Mouse (Mus musculus): ENCODE measurements around the gene Ric8a.
A peak's percentile ranks its signal among the peaks of the same experiment; 100 is the strongest.

The Ric8a gene

DNA sequence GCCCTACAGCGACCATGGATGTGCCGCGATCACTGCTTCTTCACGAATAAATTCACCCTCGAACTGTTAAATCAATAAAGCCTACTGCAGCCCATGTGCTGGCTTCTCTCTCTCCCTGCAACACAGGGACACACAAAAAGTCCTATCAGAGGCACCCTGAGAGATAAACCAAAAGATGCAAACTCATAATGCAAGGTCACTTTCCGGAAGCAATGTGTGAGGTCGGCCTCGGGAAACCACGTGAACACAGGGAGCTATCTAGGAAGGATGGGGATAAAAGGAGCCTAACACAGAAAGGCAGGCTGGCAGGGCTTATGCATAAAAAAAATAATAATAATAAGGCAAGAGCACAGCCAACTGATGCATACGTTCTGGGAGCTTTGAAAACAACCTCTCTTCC, 10.1 kb upstream of the Ric8a start:
- no peak for DNase-seq (ENCODE audit: low spot score in 2 of 2)

- DNase-seq (ENCODE audit: low spot score in 2 of 2), result peak; percentile 60 to 70
Observed at GRCm38 (mm10) chr7:140847755-140848580, 8.8 kb upstream of the Ric8a start, which contains the start of gene Odf3. Gene Odf3 (plus strand): TSS chr7:140847805.

DNA sequence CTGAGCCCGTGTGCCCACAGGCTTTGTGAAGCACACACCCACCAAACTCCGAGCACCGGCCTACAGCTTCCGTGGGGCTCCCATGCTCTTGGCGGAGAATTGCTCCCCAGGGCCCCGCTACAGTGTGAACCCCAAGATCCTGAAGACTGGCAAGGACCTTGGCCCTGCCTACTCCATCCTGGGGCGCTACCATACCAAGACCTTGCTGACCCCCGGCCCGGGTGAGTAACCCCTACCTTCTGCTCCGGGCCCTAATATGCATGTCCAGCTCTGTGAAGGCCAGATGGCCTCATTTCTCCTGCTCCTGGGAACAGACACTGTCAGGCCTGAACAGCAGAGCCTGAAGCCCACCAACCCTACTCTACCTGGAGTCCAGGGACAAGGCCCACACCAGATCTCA, 8.2 kb upstream of the Ric8a start:
- DNase-seq (ENCODE audit: low spot score in 2 of 2), result no peak

DNA sequence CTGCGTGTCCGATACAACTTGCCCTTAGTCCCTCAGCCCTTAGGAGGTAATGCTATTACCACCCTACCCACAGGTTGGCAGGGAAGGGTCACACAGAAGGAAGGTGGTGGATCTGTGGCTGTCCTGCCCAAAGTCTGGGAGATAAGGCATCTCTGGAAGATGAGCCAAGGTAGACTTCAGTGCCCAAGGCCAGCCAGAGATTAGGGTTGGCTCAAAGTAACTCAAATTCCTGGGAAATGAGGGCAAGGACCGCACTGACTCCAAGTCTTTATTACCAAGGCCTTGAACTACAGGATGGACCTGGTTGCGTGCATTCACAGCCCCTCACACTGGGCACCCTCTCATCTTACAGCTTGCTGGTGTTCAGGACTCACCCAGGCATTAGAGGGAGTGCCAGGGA, 4.8 kb upstream of the Ric8a start:
- no peak for DNase-seq (ENCODE audit: low spot score in 2 of 2)

DNA sequence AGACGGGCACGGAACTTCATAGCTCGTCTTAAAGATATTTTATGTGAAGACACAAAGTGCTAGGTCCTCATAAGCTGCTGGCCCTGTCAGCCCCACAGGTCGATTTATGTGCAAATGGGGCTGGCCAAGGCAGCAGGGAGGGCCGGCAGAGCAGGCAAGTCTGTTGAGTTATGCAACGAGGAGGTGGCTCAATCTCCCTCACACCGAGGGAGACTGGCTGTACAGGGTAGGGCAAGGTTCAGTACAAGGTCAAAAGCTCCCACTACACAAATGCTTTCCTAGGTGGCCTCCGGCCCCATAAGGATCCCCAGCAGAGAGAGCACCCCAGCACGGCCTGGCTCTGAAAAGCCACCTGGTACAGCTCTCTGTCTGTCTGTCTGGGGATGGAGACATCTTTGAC, 3.4 kb upstream of the Ric8a start:
- no peak for DNase-seq (ENCODE audit: low spot score in 2 of 2)

- DNase-seq (ENCODE audit: low spot score in 2 of 2), result no peak
Observed at GRCm38 (mm10) chr7:140854483-140854882, 2.3 kb upstream of the Ric8a start.

DNA sequence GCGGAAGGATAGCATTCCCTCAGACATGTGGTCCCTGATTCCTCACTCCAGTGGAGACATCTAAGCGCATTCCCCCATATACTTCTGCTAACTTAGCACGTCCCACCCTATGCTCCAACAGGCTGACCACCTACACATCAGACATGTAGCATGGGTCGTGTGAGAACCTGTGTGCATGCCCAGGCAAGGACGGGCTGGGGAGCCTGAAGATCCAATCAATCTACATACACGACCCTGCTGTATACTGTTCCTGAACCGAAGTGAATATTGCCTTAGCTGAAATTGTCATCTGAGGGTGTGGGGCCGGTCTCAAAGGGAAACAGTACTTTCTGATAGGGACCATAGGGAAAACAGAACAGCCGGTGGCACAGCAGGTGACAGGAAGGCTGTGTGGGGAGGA, 1.6 kb upstream of the Ric8a start:
- no peak for DNase-seq (ENCODE audit: low spot score in 2 of 2)

- DNase-seq (ENCODE audit: low spot score in 2 of 2), result peak; percentile 88 to 95
Observed at GRCm38 (mm10) chr7:140855860-140856784, 635 bp upstream of the Ric8a start, which contains the start of gene Gm45785. Gene Gm45785 (minus strand): TSS chr7:140856331.

DNA sequence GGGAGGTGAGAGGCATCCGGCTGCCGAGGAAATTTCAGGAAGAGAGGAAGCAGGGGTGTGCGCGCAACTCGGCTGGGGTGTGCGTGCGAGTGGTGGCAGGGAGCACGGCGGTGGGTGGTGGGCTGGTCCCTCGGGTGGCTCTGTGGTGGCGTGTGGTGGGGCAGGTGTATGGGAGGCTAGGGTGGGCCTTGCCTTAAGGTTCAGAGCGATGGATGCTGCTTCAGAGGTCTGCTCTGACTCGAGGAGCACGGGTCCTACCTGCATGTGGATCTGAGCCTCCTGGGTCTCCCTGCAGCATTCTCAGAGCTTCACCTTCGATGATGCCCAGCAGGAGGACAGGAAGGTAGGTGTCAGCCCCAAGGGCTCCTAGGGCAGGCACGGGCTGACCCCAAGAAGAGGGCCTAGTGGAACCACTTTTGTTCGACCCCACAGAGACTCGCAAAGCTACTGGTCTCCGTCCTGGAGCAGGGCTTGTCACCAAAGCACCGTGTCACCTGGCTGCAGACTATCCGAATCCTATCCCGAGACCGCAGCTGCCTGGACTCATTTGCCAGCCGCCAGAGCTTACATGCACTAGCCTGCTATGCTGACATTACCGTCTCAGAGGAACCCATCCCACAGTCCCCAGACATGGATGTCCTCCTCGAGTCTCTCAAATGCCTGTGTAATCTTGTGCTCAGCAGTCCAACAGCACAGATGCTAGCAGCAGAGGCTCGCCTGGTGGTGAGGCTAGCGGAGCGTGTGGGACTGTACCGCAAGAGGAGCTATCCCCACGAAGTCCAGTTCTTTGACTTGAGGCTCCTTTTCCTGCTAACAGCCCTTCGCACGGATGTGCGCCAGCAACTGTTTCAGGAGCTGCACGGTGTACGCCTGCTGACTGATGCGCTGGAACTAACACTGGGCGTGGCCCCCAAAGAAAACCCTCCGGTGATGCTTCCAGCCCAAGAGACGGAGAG, 1.1 kb downstream of the Ric8a start, which contains the start of gene Bet1l:
TSS of gene Bet1l (minus strand) at position 28 of the 956 bp plus-strand sequence.
- DNase-seq (ENCODE audit: low spot score in 2 of 2), result no peak

DNA sequence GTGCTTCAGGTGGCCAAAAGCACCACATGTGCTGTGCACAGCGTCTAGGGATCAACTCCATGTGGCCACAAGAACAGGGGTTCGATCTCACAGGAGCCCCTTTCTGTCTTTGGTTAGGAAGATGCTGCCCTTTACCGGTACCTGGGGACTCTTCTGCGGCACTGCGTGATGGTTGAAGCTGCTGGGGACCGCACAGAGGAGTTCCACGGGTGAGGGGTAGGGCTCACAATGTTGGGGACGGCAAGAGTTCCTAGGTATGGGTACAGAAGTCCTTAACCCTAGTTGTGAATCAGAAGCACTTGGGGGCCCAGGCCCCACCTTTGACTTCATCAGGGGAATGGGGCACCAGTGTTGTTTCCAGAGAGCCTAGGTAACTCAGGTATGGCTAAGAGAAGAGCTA, 2.0 kb downstream of the Ric8a start:
- DNase-seq (ENCODE audit: low spot score in 2 of 2), result no peak

DNA sequence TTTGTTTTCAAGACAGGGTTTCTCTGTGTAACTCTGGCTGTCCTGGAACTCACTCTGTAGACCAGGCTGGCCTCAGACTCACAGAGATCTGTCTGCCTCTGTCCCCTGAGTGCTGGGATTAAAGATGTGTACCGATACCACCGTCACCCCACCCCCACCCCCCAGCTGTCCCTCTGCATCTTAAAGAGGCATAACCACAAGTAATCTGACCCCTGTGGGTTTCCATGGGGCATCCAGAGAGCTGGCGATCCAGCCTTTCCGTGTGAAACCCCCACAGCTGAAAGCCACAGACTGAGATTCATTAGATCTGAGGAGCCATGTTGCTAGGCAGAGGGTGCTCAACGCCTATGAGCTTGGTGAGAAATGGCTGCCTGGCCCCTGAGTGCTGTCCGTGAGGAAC, 3.2 kb downstream of the Ric8a start:
- DNase-seq (ENCODE audit: low spot score in 2 of 2), result no peak

DNA sequence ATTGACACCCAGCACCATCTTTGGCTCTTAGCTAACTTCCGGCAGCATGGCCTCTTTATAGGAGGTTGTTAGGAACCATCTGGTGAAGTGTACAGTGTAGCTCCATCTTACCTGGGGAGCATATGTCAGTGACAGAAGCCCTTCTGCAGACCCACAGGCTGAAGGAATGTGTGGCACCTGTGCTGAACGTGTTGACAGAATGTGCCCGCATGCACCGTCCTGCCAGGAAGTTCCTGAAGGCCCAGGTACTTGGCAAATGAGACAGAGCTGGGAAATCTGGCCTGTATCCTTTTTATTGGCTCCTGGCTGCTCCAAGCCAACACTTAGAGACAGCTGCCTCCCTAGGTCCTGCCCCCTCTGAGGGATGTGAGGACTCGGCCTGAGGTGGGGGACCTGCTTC, 4.0 kb downstream of the Ric8a start:
- no peak for DNase-seq (ENCODE audit: low spot score in 2 of 2)

- DNase-seq (ENCODE audit: low spot score in 2 of 2), result no peak
Observed at GRCm38 (mm10) chr7:140864761-140865160, 8.0 kb downstream of the Ric8a start.

GRCm38 (mm10) chr7:140874224-140874623, 17.5 kb downstream of the Ric8a start:
- DNase-seq (ENCODE audit: low spot score in 2 of 2), result no peak

GRCm38 (mm10) chr7:140877364-140877763, 20.6 kb downstream of the Ric8a start:
- no peak for DNase-seq (ENCODE audit: low spot score in 2 of 2)

- no peak for DNase-seq (ENCODE audit: low spot score in 2 of 2)
Observed at GRCm38 (mm10) chr7:140879355-140879754, 22.6 kb downstream of the Ric8a start.

DNA sequence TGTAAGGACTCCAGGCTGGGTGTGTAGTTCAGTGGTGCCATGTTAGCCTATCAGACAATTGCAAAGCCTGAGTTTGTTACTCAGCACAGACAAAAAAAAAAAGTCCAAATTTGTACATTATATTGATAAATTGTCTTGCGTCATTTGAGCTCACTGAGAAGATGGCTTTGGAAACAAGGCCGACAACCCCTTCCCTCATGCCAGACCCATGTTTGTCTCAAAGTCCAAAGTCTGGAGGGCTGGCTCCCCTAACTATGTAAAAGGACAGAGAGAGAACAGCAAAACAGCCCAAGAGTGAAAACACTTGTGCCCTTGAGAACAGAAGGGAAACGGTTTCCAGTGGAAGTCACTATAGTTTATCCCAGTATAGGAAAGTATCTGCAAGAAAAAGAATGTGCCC, 23.7 kb downstream of the Ric8a start:
- no peak for DNase-seq (ENCODE audit: low spot score in 2 of 2)

DNA sequence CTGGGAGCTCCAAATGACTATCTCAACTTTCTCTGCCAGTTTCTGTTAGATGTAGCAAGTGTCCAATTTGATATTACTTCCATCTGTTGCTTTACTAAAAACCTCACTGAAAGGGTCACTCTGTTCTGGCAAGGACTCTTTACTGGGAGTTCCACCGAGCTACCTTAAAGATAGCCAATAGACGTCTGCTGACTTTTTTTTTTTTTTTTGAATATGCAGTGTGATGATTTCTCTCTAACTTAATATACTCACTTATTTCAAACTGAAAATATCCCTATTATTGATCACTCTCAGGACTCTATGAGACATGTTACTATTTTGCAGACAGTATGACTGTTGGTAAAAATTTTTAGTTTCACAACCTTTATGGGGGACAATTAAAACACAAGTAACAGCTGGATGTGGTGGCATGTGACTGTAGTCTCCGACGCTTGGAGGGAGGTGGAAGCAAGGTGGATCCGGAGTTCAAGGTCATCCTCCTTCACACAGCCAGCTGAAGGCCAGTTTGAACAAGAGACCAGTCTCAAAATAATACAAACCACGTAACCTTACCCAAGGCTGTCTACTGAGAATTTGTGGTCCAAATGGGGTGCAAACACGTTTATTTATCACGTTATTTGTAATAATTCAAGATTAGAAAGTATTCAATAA, 24.2 kb downstream of the Ric8a start:
- DNase-seq (ENCODE audit: low spot score in 2 of 2), result no peak

- peak; percentile 96 to 97 for DNase-seq (ENCODE audit: low spot score in 2 of 2)
Observed at GRCm38 (mm10) chr7:140881696-140882468, 25.1 kb downstream of the Ric8a start, which contains the start of the genes Psmd13 and Sirt3. Gene Psmd13 (plus strand): TSS chr7:140881968. Gene Sirt3 (minus strand): TSS chr7:140882309.

DNA sequence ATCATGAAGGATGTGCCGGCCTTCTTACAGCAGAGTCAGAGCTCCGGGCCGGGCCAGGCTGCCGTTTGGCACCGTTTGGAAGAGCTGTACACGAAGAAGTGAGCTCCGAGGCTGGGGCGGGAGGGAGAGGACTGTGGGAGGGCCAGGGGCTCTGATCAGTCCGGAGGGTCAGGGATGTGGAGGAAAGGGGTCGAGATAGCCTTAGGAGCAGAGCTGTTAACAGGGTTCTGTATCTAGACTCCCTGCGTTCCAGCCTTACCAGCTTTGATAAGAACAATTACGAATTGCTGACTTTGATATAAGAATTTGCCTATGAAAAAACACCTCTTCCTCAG, 25.7 kb downstream of the Ric8a start:
- DNase-seq (ENCODE audit: low spot score in 2 of 2), result no peak
